Mouse (Mus musculus) mature B cell (primary cell): Measurements from ENCODE around the gene Akna.
"Not testable (repeated sequence)": the region's sequence is repeated elsewhere in the genome, so short reads cannot be mapped to it uniquely, and the experiment has no call there.

ENCODE experiments used
- in situ Hi-C: fragments of 300-500 bp; cut with MboI; formaldehyde crosslinking; loops from 2 replicates; pipeline ENCODE4 v1.14.3; 2019

Gene Akna

GRCm38 (mm10) chr4:63323275-63323815 lies 79.8 kb downstream of the Akna start:
- in situ Hi-C loops, result no loop called here

GRCm38 (mm10) chr4:63319566-63319965 lies 83.6 kb downstream of the Akna start:
- in situ Hi-C loops, result not testable (repeated sequence)
